Mouse (Mus musculus) megakaryocyte, embryonic 14.5 days (primary cell): Measurements from ENCODE around the gene Acox3.

Experiments used
- FLI1 ChIP-seq: IDR thresholded peaks from 2 replicates; pipeline ENCODE4 v1.6.1; 2012; ENCODE audit warnings: low read length, inconsistent platforms, mixed read lengths
- GATA1 ChIP-seq: IDR thresholded peaks from 3 replicates; pipeline ENCODE4 v1.6.1; 2012; ENCODE audit warnings: mixed read lengths, low read length, inconsistent platforms, borderline replicate concordance

DNA sequence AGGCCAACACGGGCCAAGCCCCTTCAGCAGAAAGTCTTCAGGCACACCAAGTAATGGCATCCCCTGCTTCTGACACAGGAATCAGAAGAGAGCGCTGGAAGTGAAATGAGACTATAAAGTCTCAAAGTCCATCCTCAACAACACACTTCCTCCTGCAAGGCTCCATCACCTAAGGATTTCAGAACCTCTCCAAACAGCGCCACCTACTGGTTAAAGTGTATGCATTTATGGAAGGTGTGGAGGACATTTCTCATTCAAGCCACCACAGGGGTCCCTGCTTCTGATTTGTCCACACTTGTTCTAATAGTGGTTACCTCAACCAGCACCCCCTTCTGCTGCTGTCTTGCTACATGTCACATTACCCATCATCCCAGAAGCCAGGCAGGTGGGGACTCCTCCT is 46.6 kb upstream of the Acox3 start:
- no peak for TF ChIP-seq GATA1
- TF ChIP-seq FLI1 = no peak
